Mouse (Mus musculus) liver (tissue): Measurements from ENCODE around the gene H3f3b.

Experiments
- DNase-seq: peaks from one replicate; pipeline ENCODE4 v3.0.0-alpha.2; 2020; ENCODE audit warnings: mixed read lengths

H3f3b gene

DNA sequence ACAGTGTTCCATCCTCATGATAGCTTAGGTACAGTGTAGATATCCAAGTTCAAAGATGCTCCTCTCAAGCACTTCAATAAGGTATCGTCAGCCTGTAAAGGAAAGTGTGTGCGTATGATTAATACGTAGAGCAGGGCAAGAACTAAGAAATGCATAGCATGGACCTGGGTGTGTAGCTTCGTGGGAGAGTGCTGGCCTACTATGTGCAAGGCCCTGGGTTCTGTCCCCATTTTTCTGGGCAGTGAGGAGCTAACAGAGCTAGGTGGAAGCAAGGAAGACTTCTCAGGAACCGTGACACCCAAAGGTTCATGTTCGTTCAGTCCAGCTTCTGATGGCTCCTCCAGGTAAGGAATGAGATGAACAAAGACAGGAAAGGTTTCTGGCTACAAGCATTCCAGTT lies 17.4 kb upstream of the H3f3b start:
- no peak for DNase-seq

GRCm38 (mm10) chr11:116043286-116043685 lies 15.5 kb upstream of the H3f3b start:
- no peak for DNase-seq

GRCm38 (mm10) chr11:116042372-116043138 lies 14.8 kb upstream of the H3f3b start:
- DNase-seq = no peak

DNA sequence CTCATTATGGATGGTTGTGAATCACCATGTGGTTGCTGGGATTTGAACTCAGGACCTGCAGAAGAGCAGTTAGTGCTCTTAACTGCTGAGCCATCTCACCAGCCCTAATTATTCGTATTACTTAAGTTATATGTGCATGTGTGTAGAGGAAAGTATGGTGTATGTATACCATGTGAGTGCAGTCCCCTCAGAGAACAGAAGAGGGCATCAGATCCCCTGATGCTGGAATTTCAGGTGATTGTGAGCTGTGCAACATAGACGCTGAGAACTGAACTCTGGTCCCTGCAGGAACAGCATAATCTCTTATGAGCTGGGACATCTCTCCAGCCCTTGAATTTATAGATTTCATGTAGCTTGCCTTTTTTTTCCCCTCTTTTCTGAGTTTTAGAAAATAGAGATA lies 14.1 kb upstream of the H3f3b start:
- no peak for DNase-seq

DNA sequence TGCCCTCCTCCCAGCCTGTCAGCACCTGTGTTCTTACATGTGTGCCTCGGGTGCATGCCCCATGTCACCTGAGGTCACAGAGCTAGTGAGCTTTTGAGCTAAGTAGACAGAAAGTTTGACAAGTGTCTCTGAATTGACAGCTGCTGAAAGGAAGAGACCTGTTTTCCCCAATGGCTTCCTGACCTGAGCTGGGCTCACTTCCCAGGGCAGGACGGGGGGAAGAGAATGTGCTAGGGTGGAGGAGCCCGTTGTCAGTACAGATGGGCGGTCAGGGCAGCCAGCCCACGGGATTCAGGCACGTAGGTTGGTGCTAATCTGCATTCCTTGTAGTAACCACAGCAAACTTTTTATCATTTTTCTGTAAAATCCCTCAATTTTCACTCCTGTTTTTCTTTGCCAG lies 12.8 kb upstream of the H3f3b start:
- no peak for DNase-seq

DNA sequence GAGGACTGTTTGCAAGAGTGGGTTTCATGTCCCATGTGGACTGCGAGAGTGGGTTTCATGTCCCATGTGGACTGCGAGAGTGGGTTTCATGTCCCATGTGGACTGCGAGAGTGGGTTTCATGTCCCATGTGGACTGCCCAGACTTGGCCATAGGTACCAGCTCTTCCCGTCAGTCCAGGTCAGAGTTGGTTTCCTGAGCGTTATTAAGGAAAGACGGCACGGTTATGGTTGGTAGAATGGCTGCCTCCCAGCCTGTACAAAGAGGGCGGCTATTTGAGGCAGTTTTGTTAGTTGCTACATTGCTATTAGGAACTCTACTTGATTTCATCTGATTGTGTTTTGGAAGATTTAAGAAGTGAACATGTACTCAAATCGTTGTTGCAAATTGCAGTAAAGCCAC lies 10.1 kb upstream of the H3f3b start:
- DNase-seq = no peak

- DNase-seq = no peak
Observed at GRCm38 (mm10) chr11:116036671-116037070, 8.9 kb upstream of the H3f3b start.

GRCm38 (mm10) chr11:116034584-116034983 lies 6.8 kb upstream of the H3f3b start:
- DNase-seq = no peak

DNA sequence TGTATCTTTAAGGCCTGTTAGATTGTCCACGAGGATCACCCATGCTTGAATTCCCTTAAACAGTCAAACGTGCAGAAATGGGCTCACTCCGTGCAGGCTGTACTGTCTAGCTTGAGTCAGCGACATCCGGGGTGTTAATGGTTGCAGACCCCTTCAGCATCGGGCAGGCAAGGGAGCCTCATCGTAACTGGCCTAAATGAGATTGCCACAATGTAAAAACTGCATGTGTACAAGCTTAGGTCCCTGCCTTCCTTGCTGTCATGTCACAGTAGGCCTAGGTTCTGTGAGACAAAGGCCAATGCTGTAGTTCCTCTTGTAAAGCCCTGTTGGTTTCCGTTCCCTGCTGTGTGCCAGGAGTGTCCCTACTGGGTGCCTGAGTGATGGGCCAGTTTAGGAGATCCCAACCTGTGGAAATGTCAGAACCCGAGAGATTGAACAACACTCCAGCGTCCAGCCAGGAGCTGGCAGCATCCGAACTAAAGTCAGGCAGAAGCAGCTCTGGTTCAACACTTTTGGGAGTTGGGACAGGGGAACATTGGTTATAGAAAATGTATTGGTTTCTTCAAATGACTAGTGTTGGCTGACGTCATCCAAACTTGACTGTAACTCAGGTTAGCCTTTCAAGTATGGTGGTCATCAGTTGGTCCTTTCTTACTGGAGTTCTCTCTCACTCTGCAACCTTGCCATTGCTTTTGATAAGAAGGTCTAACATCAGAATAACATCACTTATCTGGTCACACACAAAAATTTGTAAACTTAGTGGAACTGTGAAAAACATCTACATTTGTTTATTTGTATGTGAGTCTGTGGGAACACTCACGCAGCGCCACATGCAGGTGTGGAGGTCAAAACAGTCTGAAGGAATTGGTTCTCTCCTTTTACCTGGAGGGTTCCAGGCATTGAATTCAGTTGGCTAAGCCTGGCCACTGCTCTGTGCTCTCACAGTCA lies 3.4 kb upstream of the H3f3b start:
- DNase-seq = peak; percentile 39

DNA sequence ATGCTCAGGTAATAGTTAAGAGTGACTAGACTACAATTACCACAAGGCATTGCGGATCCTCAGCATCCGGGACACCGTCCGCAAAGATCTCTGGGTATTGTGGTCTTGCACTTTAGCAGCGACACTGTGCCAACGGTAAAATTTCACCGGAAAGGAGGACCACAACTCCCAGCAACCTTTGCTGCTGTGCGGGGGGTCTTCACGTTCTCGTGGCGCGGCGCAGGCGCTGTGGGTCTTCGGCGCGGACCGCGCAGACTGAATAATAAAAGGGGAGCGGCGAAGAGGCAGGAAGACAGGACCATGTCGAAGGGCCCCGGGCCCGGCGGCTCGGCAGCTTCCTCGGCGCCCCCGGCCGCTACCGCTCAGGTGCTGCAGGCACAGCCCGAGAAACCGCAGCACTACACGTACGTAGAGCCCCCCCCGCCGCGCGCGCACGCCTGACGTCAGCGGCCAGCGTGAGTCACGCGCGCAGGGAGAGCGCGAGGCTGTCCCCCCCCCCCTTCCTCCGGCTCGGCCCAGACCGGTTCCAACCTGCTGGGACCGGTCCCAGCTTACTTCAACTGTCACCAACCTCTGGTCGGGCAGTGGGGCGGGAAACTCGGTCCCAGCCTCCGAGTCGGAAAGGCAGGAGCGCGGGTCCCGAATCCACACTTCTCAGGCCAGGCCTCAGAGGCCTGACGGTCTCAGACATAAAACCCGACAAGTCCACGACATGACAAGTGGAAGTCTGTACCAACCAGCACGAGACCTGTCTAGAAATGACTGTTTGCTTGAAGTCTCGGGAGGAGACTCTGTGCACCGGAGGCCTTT lies 2.5 kb upstream of the H3f3b start, which contains the start of gene Unk:
Gene Unk (plus strand): TSS at position 235 of the 810 bp plus-strand sequence.
- peak; percentile 94 for DNase-seq

GRCm38 (mm10) chr11:116029086-116029865 lies 1.5 kb upstream of the H3f3b start:
- no peak for DNase-seq

GRCm38 (mm10) chr11:116028177-116028865 lies 559 bp upstream of the H3f3b start:
- DNase-seq = no peak

DNA sequence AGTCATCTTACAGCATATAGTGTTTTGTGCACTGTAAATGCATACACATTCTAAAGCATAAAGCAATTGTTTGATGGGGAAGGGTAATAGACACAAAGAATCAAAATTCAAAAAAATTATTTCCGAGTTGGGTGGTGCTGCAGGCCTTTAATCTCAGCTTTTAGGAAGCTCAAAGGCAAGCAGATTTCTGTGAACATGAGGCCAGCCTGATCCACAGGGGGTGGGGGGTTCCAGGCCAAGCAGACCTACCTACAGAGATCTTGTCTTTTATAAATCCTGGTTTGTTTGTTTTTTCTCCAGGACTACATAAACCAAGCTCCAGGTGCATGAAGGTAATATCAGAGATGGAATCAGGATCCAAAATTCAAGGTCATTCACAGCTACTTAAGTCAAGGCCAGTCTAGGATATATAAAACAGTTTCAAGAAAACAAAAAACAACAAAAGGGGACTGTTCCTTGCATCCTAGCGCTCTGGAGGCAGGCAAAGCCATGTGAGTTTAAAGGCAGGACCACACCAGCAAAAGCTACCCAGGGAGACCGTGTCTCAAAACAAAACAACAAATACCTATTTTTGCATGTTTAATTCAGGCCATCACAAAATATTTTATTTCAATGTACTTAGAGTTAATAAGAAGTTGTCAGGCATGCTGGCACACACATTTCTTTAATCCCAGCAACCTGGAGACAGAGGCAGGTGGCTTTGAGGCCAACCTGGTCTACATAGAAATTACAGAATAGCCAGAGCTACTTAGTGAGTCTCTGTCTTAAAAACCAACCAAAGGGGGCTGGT lies 2.5 kb downstream of the H3f3b start:
- no peak for DNase-seq

DNA sequence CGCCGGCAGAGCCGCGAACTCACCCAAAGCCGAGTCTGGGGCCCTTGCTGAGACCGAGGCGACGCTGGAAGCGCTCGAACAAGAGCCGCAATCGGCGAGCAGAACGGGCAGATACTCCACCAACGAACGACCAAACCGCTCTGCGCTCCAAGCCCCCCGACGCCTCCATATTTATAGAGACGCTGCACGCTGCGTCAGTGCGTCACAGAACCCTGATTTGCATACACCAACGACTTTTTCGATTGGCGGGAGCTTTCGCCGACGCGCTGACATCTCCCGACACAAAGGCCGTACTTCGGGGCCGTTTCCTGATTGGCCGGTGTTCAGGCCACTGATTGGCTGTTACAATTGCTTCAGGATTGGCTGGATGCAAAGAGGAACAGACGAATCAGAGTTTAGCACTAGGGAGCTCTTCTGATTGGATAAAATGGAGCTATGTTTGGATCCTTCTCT lies 3.4 kb downstream of the H3f3b start:
- peak; percentile 97 for DNase-seq

DNA sequence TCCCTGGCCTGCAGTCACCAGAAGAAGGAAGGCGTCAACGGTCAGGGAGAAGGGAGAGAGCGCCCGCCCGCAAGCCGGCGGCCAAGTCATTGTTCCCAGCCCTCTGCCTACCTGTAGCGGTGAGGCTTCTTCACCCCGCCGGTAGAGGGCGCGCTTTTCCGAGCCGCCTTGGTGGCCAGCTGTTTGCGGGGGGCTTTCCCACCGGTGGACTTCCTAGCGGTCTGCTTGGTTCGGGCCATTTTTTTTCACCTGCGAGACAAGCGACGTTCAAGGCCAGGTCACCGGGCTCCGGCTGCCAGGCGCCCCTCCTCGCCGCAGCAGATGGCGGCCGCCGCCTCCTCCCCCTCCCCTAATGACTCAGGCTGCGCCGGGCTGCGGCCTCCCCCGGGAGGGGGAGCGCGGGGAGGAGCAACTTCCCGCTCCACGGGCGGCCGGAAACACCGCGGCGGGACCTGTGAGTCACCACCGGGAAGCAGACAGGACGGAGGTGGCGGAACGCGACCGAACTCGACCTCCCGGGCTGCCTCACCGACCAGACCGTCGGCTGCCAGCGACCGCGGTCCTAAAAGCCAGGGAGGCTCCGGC lies 3.9 kb downstream of the H3f3b start:
- DNase-seq = peak; percentile 87

DNA sequence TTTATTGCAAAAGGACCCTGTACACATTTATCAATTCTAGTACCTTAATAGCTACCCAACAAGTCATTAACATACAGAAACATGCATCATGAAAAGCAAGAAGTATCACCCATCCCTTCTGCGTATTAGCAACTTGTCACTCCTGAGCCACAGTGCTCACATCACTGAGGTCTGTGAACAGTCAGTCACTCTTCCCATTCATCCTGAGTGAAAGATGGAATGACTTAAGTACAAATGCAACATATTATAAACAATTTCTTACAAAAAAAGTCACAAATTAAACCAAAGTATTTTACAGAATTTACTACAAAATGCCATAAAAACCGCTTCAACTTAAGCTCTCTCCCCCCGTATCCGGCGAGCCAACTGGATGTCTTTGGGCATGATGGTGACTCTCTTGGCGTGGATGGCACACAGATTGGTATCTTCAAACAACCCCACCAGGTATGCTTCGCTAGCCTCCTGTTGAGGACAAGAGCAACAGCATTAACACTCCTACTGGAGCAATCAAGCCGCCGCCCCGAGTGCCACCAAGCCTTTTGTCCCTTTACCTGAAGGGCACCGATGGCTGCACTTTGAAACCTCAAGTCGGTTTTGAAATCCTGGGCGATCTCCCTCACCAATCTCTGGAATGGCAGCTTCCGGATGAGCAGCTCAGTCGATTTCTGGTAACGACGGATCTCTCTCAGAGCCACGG lies 4.5 kb downstream of the H3f3b start:
- peak; percentile 46 for DNase-seq

- DNase-seq = no peak
Observed at GRCm38 (mm10) chr11:116022256-116022780, 5.4 kb downstream of the H3f3b start.

- no peak for DNase-seq
Observed at GRCm38 (mm10) chr11:116021328-116022220, 6.2 kb downstream of the H3f3b start.
